Mouse (Mus musculus): ENCODE results near the gene Cnppd1.

The Cnppd1 gene

DNA sequence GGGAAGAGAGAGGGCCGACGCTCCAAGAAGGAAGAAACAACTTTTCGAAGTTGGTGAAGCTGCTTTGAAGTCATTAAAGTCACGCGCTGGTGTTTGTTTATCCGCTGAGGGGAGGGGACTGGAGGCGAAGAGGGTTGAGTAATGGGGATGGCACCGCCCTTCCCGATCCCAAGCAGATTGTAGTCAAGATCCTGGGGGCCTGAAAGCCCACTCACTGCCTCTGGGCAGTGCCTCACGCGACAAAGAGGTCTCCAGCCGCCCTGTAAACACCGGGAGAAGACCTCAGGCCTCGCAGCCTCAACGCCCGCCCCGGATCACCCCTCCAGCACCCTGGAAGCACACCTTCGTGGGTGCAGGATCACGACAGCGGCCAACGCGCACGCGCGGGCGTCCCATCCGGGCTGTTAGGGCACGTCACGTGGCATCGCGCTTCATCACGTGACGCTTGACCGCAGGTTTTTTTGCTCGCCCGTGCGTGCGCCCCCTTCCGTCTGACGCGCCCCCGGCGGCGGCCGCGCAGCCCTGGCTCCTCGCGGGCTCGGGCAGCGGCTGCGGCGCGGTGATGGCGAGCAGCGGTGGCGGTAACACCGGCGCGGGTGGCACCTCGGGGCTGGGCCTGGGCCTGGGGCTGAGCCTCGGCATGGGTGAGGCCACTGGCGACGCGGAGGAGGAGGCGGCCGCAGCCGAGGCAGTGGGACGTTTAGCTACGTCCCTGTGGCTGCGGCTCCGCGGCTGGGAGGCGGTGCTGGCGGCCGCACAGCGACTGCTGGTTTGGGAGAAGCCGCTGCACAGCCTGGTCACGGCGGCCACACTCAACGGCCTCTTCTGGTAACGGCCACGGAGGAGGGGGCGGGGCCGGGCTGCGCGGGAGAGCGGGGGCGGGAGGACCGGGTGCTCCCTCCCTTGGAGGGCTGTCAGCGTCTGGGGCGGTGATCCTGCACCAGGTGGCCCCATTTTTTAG is at the start of gene Cnppd1, which contains the start of gene Retreg2:
Gene Cnppd1, minus strand, starts transcription at position 411 of the 961 bp plus-strand sequence.
Gene Retreg2, plus strand, starts transcription at position 478 of the 961 bp plus-strand sequence.
- peak; percentile 96 for DNase-seq

GRCm38 (mm10) chr1:75191622-75192402 is 49.3 kb upstream of the Cnppd1 start, which contains the start of the genes Ankzf1 and Atg9a:
Gene Ankzf1 (plus strand): TSS chr1:75192151.
Gene Atg9a (minus strand): TSS chr1:75192196.
- peak; percentile 97 to 99 for DNase-seq

DNA sequence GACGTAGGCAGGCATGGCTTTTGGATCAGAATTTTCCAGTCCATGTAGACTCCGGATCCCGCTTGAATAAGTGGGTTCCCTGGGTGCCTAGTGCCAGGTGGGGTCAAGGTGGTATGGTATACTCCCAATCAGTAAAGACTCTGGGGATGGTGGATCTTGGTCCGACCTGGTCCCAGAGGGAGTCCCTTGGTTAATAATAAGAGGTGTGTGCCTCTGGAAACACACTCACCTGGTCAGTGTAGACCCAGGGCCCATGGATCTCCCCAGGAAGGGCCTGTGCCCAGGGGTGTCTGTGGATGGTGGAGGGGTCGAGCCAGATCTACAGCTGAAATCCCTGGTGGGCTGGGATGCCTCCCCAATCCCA is 48.7 kb upstream of the Cnppd1 start:
- DNase-seq: no peak

DNA sequence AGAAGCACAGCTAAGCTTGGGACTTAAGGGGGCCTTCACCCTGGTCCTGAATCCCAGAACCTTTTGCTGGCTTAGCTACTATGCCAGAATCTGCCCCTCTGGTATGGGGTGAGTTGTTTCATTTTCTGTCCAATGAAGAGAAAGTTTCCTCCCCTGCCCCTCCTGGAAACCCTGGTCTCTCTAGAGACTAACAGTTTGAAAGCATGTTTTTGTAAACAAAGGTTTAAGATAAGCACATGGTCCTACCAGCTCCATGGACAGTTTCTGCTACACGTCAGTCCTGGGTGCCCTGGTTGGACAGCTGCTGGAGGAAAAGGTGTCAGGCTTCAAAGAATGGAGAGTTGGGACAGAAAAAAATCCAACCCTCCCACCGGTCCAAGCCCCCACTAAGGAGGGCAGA is 48.1 kb upstream of the Cnppd1 start:
- no peak for DNase-seq

GRCm38 (mm10) chr1:75187914-75188483 is 45.5 kb upstream of the Cnppd1 start:
- no peak for DNase-seq

DNA sequence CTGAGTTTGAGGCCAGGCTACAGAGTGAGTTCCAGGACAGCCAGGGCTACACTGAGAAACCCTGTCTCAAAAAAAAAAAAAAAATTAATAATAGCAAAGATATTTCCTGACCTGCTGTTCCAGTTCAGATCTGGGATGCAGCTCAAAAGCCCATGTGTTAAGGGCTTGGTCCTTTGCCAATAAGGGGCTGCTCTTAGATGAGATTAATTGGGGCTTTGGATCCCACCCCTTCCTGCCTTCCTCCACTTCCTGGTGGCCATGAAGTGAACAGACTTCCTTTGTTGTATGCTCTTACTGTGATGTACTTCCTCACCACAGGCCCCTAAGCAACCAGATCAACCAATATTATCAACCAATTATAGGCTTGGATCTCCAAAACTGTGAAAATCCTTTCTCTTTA is 44.6 kb upstream of the Cnppd1 start:
- no peak for DNase-seq

- DNase-seq: no peak
Measured at GRCm38 (mm10) chr1:75185495-75185894, 43.0 kb upstream of the Cnppd1 start.

GRCm38 (mm10) chr1:75182160-75182559 is 39.6 kb upstream of the Cnppd1 start:
- no peak for DNase-seq

GRCm38 (mm10) chr1:75181377-75181870 is 38.9 kb upstream of the Cnppd1 start:
- no peak for DNase-seq

DNA sequence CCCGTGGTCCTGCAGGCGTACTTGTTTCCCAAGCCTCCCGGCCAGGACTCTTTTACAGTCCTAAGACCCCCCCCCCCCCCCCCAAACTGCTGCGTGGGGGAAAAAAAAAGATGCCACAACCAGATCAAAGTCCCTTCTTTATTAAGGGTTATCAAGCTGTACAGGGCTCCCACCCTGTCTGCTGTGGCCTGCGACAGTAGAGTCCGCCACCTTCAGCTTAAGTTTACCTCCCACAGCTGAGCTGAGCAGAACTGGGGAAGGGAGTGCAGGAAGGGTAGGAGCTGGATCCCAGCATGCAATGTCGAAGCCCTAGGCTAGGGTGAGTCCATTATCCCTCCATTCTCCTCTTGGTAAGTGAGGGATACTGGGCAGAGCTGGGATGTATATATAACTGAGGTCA is 38.2 kb upstream of the Cnppd1 start:
- no peak for DNase-seq

- DNase-seq: peak; percentile 92 to 94
Measured at GRCm38 (mm10) chr1:75180105-75180590, 37.6 kb upstream of the Cnppd1 start, which contains the start of gene Abcb6. Gene Abcb6 (minus strand): TSS chr1:75180392.

- DNase-seq: peak; percentile 58 to 63
Measured at GRCm38 (mm10) chr1:75179334-75180104, 37.0 kb upstream of the Cnppd1 start.

- peak; percentile 98 to 99 for DNase-seq
Measured at GRCm38 (mm10) chr1:75168472-75169464, 26.3 kb upstream of the Cnppd1 start, which contains the start of gene Zfand2b. Gene Zfand2b (plus strand): TSS chr1:75168646.

DNA sequence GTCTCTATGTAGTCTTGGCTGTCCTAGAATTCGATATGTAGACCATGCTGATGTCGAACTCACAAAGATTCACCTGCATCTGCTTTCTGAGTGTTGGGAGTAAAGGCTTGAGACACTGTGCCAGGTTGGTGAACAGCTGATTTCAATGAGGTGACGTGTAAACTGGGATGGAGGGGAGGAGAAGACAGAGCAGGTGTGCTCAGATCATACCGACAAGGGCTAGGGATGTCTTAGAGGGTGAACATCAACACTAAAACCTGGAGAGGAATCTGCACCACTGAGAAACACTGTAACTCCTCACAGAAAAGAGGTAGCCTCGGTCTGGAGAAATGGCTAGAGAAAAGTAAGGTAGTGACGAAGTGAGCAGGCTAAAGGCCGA is 25.6 kb upstream of the Cnppd1 start:
- DNase-seq: no peak

DNA sequence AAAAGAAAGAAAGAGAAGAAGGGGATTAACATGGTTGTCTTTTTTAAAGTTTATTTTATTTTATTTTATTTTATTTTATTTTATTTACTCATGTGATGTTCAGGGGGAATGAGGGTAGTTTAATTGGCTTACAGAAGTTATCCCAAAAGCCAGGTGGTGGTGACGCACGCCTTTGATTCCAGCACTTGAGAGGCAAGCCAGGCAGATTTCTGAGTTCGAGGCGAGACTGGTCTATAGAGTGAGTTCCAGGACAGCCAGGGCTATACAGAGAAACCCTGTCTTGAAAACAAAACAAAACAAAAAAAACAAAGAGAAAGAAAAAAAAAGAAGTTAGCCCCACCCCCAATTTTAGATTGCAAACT is 17.7 kb upstream of the Cnppd1 start:
- DNase-seq: no peak

- no peak for DNase-seq
Measured at GRCm38 (mm10) chr1:75159540-75160255, 17.2 kb upstream of the Cnppd1 start.

GRCm38 (mm10) chr1:75158990-75159389 is 16.5 kb upstream of the Cnppd1 start:
- DNase-seq: no peak

DNA sequence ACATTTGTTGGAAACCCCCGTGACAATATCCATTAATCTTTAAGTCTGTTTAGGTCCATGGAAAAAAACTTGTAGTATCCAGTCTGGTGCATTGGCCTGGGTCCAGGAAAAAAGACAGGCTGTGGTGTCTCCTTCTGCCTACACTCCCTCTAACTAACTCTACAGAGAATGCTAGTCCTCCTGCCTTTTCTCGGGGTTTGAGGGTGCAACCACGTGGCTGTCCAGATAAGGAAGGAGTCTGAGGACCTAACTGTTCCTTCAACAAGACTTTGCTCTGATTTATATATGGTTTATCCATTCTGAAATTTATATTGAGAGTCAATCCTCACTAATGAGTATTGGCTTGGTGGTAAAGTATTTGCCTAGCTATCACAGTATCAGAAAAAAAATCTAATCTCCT is 13.3 kb upstream of the Cnppd1 start:
- no peak for DNase-seq

DNA sequence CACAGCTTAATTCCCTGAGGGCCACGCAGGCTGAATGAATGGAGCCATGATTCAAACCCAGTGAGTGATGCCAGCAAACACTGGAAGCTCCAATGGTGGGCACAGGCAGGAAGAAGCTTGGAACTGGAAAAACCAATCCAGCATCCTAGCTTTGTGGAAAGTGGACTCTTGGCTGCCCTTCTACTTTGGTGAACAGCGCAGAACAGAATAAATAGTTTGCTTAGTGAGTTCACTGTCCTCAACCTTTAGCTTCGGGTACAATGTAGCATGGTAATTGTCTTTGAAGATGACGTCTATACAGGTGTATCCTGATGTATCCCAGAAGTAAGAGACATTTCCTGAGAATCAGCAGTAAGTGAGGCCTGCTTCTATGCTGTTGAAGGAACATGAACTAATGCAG is 6.2 kb upstream of the Cnppd1 start:
- no peak for DNase-seq
